Mouse (Mus musculus): ENCODE results near the gene Adamts1.

- TF ChIP-seq CTCF (IDR thresholded peaks at IDR 0.05; ENCODE audit: extremely low read depth, insufficient read depth, low read length) = no peak
- no peak for TF ChIP-seq POLR2A (IDR thresholded peaks at IDR 0.05; ENCODE audit: extremely low read depth, insufficient read depth, low read length)
Observed at GRCm38 (mm10) chr16:85797161-85797560, 5.8 kb downstream of the Adamts1 start.

Measured in cortical plate, adult 2 months (tissue).